Mouse (Mus musculus) small intestine, adult 10 weeks (tissue): ENCODE measurements around the gene Laptm5. TPM values are rescaled to one million over a fixed set of nuclear protein-coding genes. Genes with fewer than 3 reads are reported as not detected.

Experiments used
- polyA plus RNA-seq: library from polyadenylated mRNA; stranded (reverse); fragments of 350-450 nt; fragmentation: Illumina TruSeq; extraction: RNeasy Lipid Tissue Mini Kit (QIAGEN cat#74804); gene quantifications from one replicate; pipeline ENCODE4 v1.2.3, GENCODE M21; 2014; ENCODE audit warnings: low replicate concordance

The Laptm5 gene
- 6.6 TPM for polyA plus RNA-seq

GRCm38 (mm10) chr4:130913077-130913476, at the start of gene Laptm5:
Laptm5 (plus strand) TSS chr4:130913125.

GRCm38 (mm10) chr4:130944112-130944511, 31.2 kb downstream of the Laptm5 start, which contains the start of gene Matn1:
Matn1 (plus strand) TSS chr4:130944385.

Other genes starting within 250 kb of the Laptm5 start
- 74.4 TPM for gene Pum1, start 249.8 kb upstream of the Laptm5 start, polyA plus RNA-seq
- gene Sdc3, start 120.6 kb upstream of the Laptm5 start, polyA plus RNA-seq: 0.45 TPM
- not detected for gene Matn1, start 31.3 kb downstream of the Laptm5 start, polyA plus RNA-seq